Mouse (Mus musculus) gastrocnemius, postnatal 4 days (tissue): ENCODE results near the gene Padi2. TPM values are rescaled to one million over a fixed set of nuclear protein-coding genes. Genes with fewer than 3 reads are reported as not detected.

Source experiments
- DNase-seq, 2 experiments: peaks; one replicate each; pipeline ENCODE4 v3.0.0; 2021 to 2022; ENCODE audit warnings: low spot score in 2 of 2, mixed read lengths in 2 of 2
- total RNA-seq, 2 experiments: library from RNA; stranded (reverse); gene quantifications; 2 replicates each; pipeline ENCODE4 v1.2.3; 2021

The Padi2 gene
- total RNA-seq, 2 experiments from 2014 or later = 73.9 to 78.5 TPM

- DNase-seq = no peak
These were observed 14.1 kb downstream of the Padi2 start for GRCm38 (mm10) chr4:140919974-140920836.

GRCm38 (mm10) chr4:140922508-140922907, 16.4 kb downstream of the Padi2 start:
- no peak for DNase-seq

GRCm38 (mm10) chr4:140925648-140926047, 19.5 kb downstream of the Padi2 start:
- no peak for DNase-seq

- DNase-seq = no peak
These were observed 22.2 kb downstream of the Padi2 start for GRCm38 (mm10) chr4:140928349-140928748.

GRCm38 (mm10) chr4:140929745-140930144, 23.6 kb downstream of the Padi2 start:
- no peak for DNase-seq

GRCm38 (mm10) chr4:140930900-140931470, 24.8 kb downstream of the Padi2 start:
- no peak for DNase-seq

- DNase-seq = no peak
These were observed 29.5 kb downstream of the Padi2 start for GRCm38 (mm10) chr4:140935643-140936042.

GRCm38 (mm10) chr4:140944356-140944755, 38.2 kb downstream of the Padi2 start:
- DNase-seq = no peak

GRCm38 (mm10) chr4:140944961-140945442, 38.9 kb downstream of the Padi2 start:
- no peak for DNase-seq

GRCm38 (mm10) chr4:140945571-140945970, 39.4 kb downstream of the Padi2 start:
- DNase-seq = no peak

- DNase-seq = no peak
These were observed 39.9 kb downstream of the Padi2 start for GRCm38 (mm10) chr4:140946048-140946447.

GRCm38 (mm10) chr4:140946580-140947205, 40.5 kb downstream of the Padi2 start:
- DNase-seq = no peak

- DNase-seq = no peak
These were observed 41.6 kb downstream of the Padi2 start for GRCm38 (mm10) chr4:140947487-140948440.

- no peak for DNase-seq
These were observed 42.3 kb downstream of the Padi2 start for GRCm38 (mm10) chr4:140948481-140948880.

- DNase-seq = no peak
These were observed 42.9 kb downstream of the Padi2 start for GRCm38 (mm10) chr4:140949052-140949451.

GRCm38 (mm10) chr4:140949616-140950015, 43.5 kb downstream of the Padi2 start:
- no peak for DNase-seq

GRCm38 (mm10) chr4:140950574-140950973, 44.4 kb downstream of the Padi2 start:
- DNase-seq = peak in 1 of 2 experiments; percentile 66

GRCm38 (mm10) chr4:140951861-140952641, 45.9 kb downstream of the Padi2 start:
- no peak for DNase-seq

GRCm38 (mm10) chr4:140957131-140957702, 51.1 kb downstream of the Padi2 start:
- no peak for DNase-seq

- peak; percentile 59 to 74 for DNase-seq
These were observed 51.6 kb downstream of the Padi2 start for GRCm38 (mm10) chr4:140957725-140958124.
